Mouse (Mus musculus) kidney, adult 8-10 months (tissue): ENCODE measurements around the gene Ngfr.
"Not testable (repeated sequence)": the region's sequence is repeated elsewhere in the genome, so short reads cannot be mapped to it uniquely, and the experiment has no call there.

Source experiments
- DNase-seq, 2 experiments: peaks; one replicate each; pipeline ENCODE4 v3.0.0; 2022

Gene Ngfr

GRCm38 (mm10) chr11:95587423-95587951 lies at the start of gene Ngfr:
Gene Ngfr (minus strand): TSS chr11:95587735.
- peak in 1 of 2 experiments; percentile 21 for DNase-seq

DNA sequence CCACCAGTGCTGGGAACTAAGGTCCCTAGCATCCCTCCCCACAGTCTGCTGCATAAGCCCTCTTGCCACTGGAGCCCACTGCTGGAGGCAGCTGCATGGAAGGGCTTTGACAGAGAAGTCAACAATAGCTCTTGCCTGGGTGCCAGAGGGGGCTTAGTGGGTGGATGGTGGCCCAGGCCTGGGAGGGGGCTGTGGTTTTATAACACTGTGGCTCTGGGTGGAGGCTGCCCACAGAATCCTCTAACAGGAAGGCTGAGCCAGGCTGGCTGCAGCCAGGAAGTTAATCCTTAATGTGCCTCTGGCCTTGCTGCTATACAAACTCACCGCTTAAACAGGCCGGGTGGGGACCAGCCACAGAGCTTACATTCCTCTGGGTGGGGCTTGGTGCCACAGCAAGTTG lies 47.5 kb upstream of the Ngfr start:
- DNase-seq = no peak

- DNase-seq = peak in 1 of 2 experiments; percentile 6
Observed at GRCm38 (mm10) chr11:95633512-95634000, 46.0 kb upstream of the Ngfr start.

- no peak for DNase-seq
Observed at GRCm38 (mm10) chr11:95632474-95632873, 44.9 kb upstream of the Ngfr start.

DNA sequence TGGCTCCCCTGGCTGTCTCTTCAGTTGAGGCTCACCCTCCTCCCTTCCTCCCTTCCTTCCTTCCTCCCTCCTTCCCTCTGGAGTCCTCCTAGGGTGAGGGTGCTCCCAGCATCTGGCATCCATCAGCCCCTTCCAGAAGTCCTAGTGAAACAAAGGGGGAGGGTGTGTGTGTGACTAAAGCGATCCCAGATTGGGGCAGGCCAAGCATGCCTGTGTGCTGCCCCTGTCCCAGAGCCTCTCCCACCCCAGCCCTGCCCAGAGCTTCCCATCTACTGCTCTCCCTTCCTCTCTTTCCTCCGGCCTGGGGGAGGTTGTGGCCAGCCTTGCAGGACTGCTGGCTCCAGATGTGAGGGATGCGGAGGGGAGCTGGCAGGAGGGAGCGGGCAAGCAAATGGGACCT lies 43.8 kb upstream of the Ngfr start:
- DNase-seq = no peak

DNA sequence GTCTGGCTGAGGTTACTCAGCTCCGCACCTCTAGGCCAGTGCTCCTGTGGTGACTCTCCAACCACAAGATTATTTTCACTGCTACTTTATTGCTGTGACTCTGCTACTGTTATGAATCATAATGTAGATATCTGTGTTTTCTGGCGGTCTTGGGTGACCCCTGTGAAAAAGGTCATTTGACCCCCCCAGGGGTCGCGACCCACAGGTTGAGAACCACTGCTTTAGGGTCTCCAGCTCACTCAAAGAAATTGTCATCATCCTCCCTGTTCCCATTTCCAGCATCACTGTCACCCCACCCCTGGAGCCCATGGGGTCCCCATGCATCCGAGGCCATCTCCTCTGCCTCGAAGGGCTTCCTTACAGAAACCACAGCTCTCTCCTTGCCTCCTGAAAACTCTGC lies 43.0 kb upstream of the Ngfr start:
- no peak for DNase-seq

- no peak for DNase-seq
Observed at GRCm38 (mm10) chr11:95622426-95622825, 34.9 kb upstream of the Ngfr start.

DNA sequence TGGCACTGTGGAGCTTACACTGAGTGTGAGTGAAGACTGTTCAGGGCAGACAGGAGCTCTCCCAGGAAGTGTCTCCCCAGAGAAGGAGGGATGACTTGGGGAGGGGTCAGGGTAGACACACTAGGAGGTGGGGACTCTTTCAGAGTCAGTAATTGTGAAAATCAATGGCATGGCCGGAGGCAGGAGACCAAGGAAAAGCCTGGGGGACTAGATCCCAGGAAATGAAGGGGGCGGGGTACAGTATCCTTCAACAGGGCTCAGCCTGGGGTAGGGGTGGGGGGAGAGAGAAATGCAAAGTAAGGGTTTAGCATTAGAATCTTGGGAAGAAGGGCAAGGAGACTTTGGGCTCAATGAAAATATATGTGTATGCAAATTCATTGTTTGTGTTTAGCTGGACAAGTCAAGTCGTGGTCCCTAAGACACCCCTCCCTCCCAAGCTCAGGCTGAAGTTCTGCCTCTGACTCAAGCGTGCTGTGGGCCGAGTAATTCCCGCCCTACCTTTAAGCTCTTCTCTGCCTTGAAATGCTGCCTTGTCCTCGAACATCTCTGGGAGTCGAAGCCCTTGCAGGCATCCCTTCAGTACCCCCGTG lies 34.1 kb upstream of the Ngfr start:
- no peak for DNase-seq

GRCm38 (mm10) chr11:95621010-95621409 lies 33.5 kb upstream of the Ngfr start:
- peak; percentile 29 to 31 for DNase-seq

- no peak for DNase-seq
Observed at GRCm38 (mm10) chr11:95619886-95620444, 32.4 kb upstream of the Ngfr start.

DNA sequence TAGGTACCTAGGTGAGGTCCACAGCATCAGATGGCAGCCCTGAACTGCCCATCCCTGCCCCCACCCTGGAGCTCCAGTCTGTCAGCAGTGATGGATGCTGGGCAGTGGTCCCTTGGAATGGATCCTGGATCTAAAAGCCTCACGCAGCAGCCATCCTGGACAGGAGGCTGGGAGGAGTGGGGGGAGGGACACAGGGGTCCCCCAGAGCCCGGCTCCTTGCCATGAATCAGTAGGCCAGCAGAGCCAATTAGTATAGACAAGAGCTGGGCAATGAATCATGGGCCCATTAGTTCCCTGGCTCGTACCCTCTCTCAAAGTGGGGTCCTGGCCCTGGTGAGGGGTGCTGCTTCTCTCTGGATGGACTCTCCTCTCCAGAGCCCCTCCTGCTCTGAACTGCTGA lies 31.5 kb upstream of the Ngfr start:
- DNase-seq = no peak

DNA sequence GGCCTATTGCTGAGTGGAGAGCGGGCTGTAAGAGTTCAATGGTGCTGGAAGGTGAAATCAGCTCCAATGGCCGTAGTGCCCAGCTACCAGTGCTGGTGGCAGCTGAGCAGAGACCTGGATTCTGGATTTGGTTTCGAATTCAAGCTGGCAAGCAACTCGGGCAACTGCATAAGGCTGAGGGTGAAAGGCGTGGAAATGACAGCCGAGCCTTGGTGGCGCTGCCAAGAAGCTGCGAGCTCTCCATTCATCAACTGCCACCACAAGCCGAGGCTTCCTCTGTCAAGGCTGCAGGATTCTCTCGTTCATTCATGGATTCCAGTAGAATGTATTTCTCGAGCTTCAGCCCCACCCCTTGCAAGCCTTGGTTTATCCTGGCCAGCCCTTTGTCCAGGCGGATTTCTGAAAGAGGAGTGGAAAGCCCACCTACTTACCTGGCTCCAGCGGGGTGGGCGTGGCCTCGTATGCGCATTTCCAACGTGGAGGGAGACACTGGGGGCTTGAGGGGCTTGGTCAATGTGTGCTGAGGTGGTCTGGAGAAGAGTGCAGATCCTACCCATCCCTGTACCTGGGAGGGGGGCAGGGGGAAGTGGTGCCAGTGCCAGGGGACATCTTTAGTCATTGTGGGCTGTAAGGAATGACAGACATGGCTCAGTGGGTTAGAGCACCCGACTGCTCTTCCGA lies 30.4 kb upstream of the Ngfr start:
- DNase-seq = no peak

DNA sequence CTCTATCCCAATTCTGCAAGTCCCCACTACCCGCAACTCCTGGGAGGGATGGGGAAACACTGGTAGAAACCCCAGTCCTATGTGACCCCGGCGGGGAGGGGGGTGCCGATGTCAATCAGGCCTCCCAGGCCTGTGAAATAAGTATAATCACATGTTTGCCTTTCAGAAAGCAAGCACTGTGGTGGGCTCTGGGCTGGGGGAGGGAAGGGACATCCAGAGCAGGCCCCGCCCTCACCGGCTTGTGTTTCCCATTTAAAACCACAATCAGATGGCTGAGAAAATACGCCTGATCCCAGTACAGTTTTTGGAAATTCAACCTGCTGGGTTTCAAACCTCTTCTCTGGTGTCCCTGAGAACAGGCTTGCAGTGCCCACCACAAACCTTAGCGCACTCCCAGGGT lies 27.2 kb upstream of the Ngfr start:
- DNase-seq = no peak

GRCm38 (mm10) chr11:95611283-95611682 lies 23.7 kb upstream of the Ngfr start:
- DNase-seq = no peak

- DNase-seq = no peak
Observed at GRCm38 (mm10) chr11:95610391-95610902, 22.9 kb upstream of the Ngfr start.

DNA sequence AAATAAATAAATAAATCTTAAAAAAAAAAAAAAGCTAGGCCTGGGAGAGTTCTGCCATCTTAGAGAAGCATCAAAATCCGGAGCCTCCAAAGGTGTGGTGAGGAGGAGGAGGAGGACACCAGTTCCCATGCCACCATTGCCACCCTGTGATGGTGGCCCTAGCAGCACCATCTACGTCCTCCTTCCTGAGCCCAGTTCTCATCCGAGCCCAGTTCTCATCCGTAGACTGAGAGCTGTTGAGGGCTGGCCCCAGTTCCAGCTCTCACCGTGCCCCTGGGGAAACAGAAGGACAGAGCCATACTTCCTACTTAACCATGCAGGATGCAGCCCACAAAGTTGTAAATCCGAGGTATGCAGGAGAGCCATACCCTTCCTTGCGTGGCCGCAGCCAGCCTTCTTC lies 22.4 kb upstream of the Ngfr start:
- DNase-seq = no peak

DNA sequence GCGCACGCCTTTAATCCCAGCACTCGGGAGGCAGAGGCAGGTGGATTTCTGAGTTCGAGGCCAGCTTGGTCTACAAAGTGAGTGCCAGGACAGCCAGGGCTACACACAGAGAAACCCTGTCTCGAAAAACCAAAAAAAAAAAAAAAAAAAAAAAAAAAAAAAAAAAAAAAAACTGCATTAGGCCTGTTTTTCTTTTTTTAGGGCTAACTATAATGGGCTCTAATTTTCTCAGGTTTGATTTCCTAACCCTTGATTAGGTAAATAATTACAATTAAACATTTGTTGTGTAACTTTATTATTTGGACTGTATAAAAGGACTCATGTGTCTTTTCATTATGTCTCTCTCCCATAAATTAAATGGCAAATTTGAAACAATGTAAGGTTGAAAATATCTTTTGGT lies 19.8 kb upstream of the Ngfr start:
- DNase-seq = not testable (repeated sequence)

DNA sequence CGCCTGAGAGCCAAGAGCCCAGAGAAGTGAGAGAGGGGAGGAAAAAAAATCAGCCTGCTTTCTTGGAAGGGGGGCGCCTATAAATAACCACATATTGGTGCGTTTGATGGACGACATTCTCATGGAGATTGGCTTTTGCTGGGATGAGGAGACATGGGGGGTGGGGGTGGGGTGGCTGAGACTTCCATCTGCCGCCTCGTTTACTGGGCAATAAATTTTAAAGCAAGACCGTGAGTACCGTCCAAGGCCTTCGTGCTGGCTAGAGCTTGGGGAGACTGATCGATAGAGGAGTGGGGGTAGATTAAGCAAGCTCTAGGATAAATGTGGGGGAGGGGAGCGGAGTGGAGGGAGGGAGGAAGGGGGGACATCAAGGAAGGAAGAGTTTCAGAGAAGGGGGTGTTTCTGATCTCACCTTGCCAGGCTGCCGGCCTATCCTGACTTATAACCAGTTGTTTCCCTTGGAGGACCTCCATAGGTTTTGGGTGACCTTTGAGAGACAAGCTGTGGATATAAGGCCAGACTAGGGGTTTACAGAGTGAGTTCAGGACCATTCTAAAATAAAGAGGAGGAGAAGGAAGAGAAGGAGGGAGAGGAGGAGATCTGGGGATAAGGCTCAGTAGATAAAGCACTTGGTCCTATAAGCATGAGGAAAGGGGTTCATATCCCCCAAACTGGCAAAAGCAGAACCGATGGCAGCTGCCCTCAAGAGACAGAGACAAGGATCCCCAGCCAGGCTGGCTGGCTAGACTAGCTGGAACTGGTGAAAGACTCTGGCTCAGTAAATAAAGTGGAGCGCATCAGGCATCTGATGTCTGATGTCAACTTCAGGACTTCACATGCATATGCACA lies 10.9 kb upstream of the Ngfr start:
- no peak for DNase-seq

GRCm38 (mm10) chr11:95597741-95598140 lies 10.2 kb upstream of the Ngfr start:
- no peak for DNase-seq

GRCm38 (mm10) chr11:95596704-95597103 lies 9.2 kb upstream of the Ngfr start:
- DNase-seq = peak in 1 of 2 experiments; percentile 23

DNA sequence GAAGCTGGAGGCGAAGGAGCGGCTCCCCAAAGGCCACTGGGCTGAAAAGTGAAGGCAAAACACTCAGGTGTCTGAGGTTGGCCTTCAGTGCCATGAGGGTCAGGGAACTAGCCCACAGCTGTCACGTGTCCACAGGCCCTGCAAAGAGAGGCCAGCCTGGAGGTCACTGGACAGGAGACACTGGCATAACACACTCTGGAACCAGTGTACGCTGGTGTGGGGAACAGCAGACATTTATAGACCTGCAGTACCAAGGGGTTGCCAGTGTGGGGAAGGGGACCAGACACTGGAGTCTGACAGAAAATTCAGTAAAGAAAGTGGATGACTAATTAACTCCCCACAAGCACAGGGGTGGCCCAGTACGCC lies 8.6 kb upstream of the Ngfr start:
- DNase-seq = no peak

GRCm38 (mm10) chr11:95595438-95596149 lies 8.1 kb upstream of the Ngfr start:
- no peak for DNase-seq
